Mouse (Mus musculus): ENCODE data around the gene Sec31a. TPM values are rescaled to one million over a fixed set of nuclear protein-coding genes. Genes with fewer than 3 reads are reported as not detected.

Gene Sec31a
- total and polyA plus RNA-seq, 3 experiments, result 61.2 to 165 TPM; not detected in 1

DNA sequence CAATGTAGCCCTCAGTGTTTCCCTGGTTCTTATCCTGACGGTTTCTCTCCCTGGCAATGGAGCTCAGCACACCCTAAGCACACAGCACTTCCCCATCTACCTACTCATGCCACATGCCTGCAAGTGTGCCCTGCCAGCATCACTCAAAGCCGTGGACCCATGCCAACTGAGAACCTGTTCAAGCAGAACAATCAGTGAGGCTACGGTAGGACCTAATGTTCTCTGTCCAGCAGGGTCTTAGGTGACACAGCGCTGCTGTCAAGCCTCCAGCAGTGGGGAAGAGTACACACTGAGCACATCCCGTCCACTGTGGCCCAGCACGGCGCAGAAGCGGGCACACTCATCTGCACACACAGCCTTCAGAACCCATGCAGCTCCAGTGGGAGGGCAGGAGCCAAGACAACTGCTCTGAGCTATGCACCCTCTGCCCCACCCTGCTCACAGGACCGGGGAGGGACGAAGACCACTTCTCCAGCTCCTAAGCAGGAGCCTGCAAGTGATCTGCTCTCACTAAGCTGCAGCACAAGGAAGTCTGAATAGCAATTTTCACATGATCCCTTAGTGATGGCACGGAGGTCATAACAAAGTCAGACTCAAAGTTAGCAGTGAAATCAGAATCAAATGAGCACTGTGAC, 46.1 kb downstream of the Sec31a start:
- TF ChIP-seq ZC3H11A (IDR thresholded peaks at IDR 0.05; ENCODE audit: low read depth, low read length), result no peak
- no peak for TF ChIP-seq ZKSCAN1 (IDR thresholded peaks at IDR 0.05; ENCODE audit: low read depth, low read length)
- TF ChIP-seq NELFE (IDR thresholded peaks at IDR 0.05; ENCODE audit: low read depth, low read length), result no peak
- no peak for TF ChIP-seq TCF12 (IDR thresholded peaks at IDR 0.05; ENCODE audit: low read depth, low read length)
- TF ChIP-seq ELF1 (IDR thresholded peaks at IDR 0.05; ENCODE audit: low read depth, low read length), result no peak
- no peak for TF ChIP-seq CHD1 (IDR thresholded peaks at IDR 0.05; ENCODE audit: low read depth, low read length)
- TF ChIP-seq EP300 (IDR thresholded peaks at IDR 0.05; ENCODE audit: low read depth in 1 of 2, low read length in 2 of 2), result no peak
- no peak for TF ChIP-seq ZMIZ1 (IDR thresholded peaks at IDR 0.05; ENCODE audit: low read depth, low read length)
- Histone ChIP-seq H3K36me3 (ENCODE audit: control insufficient read depth in 1 of 2, insufficient read depth in 2 of 2, low read length in 2 of 2) (peaks cover 0 to 2% of the 10 kb centered on the region in 2 experiments; a peak in 2 of 4 replicates), H3K9ac (ENCODE audit: control insufficient read depth, low read depth, low read length, poor library complexity, severe bottlenecking) (no peak overlapping the region), H3K4me3 (ENCODE audit: control insufficient read depth in 1 of 2, insufficient read depth in 1 of 2, low read depth in 2 of 2, low read length in 2 of 2) (no peak overlapping the region), H3K79me2 (ENCODE audit: control insufficient read depth, insufficient read depth, low read length, poor library complexity) (no peaks in the 10 kb centered on the region), H3K9me3 (replicated peaks; ENCODE audit: insufficient read depth, low read length) (no peaks in the 10 kb centered on the region), H3K4me1 (ENCODE audit: control insufficient read depth in 1 of 2, insufficient read depth in 2 of 2, low read length in 2 of 2) (no peaks in the 10 kb centered on the region), H3K27me3 (ENCODE audit: control insufficient read depth in 1 of 2, insufficient read depth in 2 of 2, low read length in 2 of 2) (no peaks in the 10 kb centered on the region), H3K27ac (ENCODE audit: control insufficient read depth, low read depth, low read length) (no peak overlapping the region)
- DNase-seq (ENCODE audit: low read depth, low spot score), result no peak

DNA sequence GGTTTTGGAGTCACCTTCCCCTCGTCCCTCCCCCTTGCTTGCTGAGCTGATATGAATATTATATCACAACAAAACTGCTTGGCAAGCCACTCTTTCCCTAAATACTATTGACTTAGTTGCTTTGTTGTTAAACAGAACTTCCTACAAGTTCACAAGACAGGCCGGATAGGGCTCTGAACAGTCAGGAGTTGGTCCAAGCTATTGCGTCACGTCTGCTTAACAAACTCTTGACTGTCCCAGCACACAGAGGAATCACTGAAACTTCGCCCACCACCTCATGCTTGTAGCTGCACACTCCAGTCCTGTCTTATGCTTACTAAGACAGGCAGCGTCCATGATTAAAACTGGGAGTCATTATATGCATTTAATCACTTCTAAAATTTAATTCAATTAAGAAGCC, 46.9 kb downstream of the Sec31a start:
- H3K27ac ChIP-seq (ENCODE audit: control insufficient read depth, low read depth, low read length), result no peak overlapping the region
- DNase-seq (ENCODE audit: low read depth, low spot score), result no peak
- TF ChIP-seq ZNF384 (IDR thresholded peaks at IDR 0.05; ENCODE audit: low read depth, low read length) (no peak), TAL1 (IDR thresholded peaks at IDR 0.05; ENCODE audit: low read length) (no peak), E2F4 (IDR thresholded peaks at IDR 0.05; ENCODE audit: borderline replicate concordance, low read depth, low read length) (no peak), NELFE (IDR thresholded peaks at IDR 0.05; ENCODE audit: low read depth, low read length) (no peak), HCFC1 (IDR thresholded peaks at IDR 0.05; ENCODE audit: low read depth, low read length) (no peak), SMC3 (IDR thresholded peaks at IDR 0.05; ENCODE audit: low read depth, low read length) (no peak), EP300 (IDR thresholded peaks at IDR 0.05; ENCODE audit: low read depth in 1 of 2, low read length in 2 of 2) (no peak), ZMIZ1 (IDR thresholded peaks at IDR 0.05; ENCODE audit: low read depth, low read length) (no peak), USF2 (IDR thresholded peaks at IDR 0.05; ENCODE audit: borderline replicate concordance in 1 of 2, insufficient read depth in 1 of 2, low read depth in 1 of 2, low read length in 2 of 2) (no peak), CHD2 (IDR thresholded peaks at IDR 0.05; ENCODE audit: low read length) (no peak), TCF12 (IDR thresholded peaks at IDR 0.05; ENCODE audit: low read depth, low read length) (no peak), POLR2AphosphoS5 (IDR thresholded peaks at IDR 0.05; ENCODE audit: borderline replicate concordance, low read depth, low read length) (no peak), ZC3H11A (IDR thresholded peaks at IDR 0.05; ENCODE audit: low read depth, low read length) (no peak), GABPA (IDR thresholded peaks at IDR 0.05; ENCODE audit: low read depth, low read length) (no peak), MAFK (IDR thresholded peaks at IDR 0.05; ENCODE audit: borderline replicate concordance, low read depth, low read length) (no peak), NRF1 (IDR thresholded peaks at IDR 0.05; ENCODE audit: insufficient read depth, low read depth, low read length, poor library complexity, severe bottlenecking) (no peak), MEF2A (IDR thresholded peaks at IDR 0.05; ENCODE audit: extremely low read depth, insufficient replicate concordance, low read depth, low read length, poor library complexity, severe bottlenecking) (no peak)
- no peaks in the 10 kb centered on the region for H3K27me3 ChIP-seq (ENCODE audit: control insufficient read depth in 1 of 2, insufficient read depth in 2 of 2, low read length in 2 of 2)
- H3K36me3 ChIP-seq (ENCODE audit: control insufficient read depth in 1 of 2, insufficient read depth in 2 of 2, low read length in 2 of 2), result peaks cover 0 to 2% of the 10 kb centered on the region in 2 experiments; a peak in 2 of 4 replicates
- no peak overlapping the region for H3K4me3 ChIP-seq (ENCODE audit: control insufficient read depth in 1 of 2, insufficient read depth in 1 of 2, low read depth in 2 of 2, low read length in 2 of 2)
- H3K9me3 ChIP-seq (replicated peaks; ENCODE audit: insufficient read depth, low read length), result no peaks in the 10 kb centered on the region
- no peaks in the 10 kb centered on the region for H3K79me2 ChIP-seq (ENCODE audit: control insufficient read depth, insufficient read depth, low read length, poor library complexity)
- no peak overlapping the region for H3K9ac ChIP-seq (ENCODE audit: control insufficient read depth, low read depth, low read length, poor library complexity, severe bottlenecking)
- H3K4me1 ChIP-seq (ENCODE audit: control insufficient read depth in 1 of 2, insufficient read depth in 2 of 2, low read length in 2 of 2), result no peaks in the 10 kb centered on the region
